In the genomic region with DNA sequence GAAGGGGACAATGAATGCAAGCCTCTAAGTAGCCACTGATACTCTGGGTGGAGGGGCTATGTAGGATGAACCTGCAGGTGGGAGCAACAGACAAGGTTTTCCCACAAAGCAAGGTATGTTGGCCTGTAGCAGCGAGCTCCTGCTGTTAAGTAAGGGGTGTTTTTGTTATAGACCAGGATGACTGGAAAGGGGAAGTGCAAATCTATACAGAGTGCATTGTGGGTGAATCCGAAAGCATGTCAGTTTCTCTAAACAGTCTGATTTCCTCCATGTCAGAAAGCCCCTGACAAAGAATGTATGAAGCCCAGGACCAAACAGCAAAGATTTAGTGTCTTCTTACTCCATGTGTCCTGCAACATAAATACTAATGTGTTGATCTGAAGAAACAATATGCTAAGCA, we compare ENCODE assay signal across 30 mouse cellular contexts. TPM values are rescaled to one million over a fixed set of nuclear protein-coding genes. Genes with fewer than 3 reads are reported as not detected.
DNase-seq lines count a peak whose midpoint lies in the region; ATAC-seq and TF ChIP-seq lines count a peak whose summit lies in the region.
"Had no signal": no experiment of that assay in that cellular context is flagged by ENCODE, and none has a peak within 500 bp of the region (broad histone marks: within the 10 kb centered on the region; RNA-seq: fewer than 3 reads in every experiment).

No protein-coding gene starts in this region.

- H3K9ac ChIP-seq in heart, adult 2 months (ENCODE audit: low read depth, low read length) = no peak overlapping the region
- H3K9ac ChIP-seq: heart, embryonic 15.5 days; hindbrain, embryonic 13.5 days; liver, embryonic 12.5 days; liver, postnatal 0 days; neural tube, embryonic 13.5 days; stomach, embryonic 15.5 days had no signal

- H3K27ac ChIP-seq in bone marrow, adult 2 months (ENCODE audit: control insufficient read depth, insufficient read depth, low read depth, low read length, poor library complexity) = peak overlapping the region; percentile 1; the same call in 1 of the 2 replicates
- no peak overlapping the region for H3K27ac ChIP-seq in gastrocnemius, adult 2 months
- no peak overlapping the region for H3K27ac ChIP-seq in heart, adult 2 months
- no peak overlapping the region for H3K27ac ChIP-seq in thymus, adult 2 months (ENCODE audit: control insufficient read depth, insufficient read depth, low read length)
- H3K27ac ChIP-seq: heart, embryonic 15.5 days; hindbrain, embryonic 13.5 days; liver, embryonic 12.5 days; neural tube, embryonic 13.5 days; stomach, embryonic 15.5 days had no signal

- no peak for TF ChIP-seq POLR2A in bone marrow, adult 2 months (IDR thresholded peaks at IDR 0.05; ENCODE audit: borderline replicate concordance, control insufficient read depth, low read depth, low read length)
- TF ChIP-seq POLR2A in heart, adult 2 months (IDR thresholded peaks at IDR 0.05; ENCODE audit: insufficient read depth, low read depth, low read length) = no peak
- TF ChIP-seq POLR2A in thymus, adult 2 months (IDR thresholded peaks at IDR 0.05; ENCODE audit: control insufficient read depth, extremely low read depth, insufficient read depth, low read length, poor library complexity) = no peak

- H3K4me1 ChIP-seq in bone marrow, adult 2 months (ENCODE audit: control insufficient read depth, insufficient read depth, low read length) = peaks cover 9% of the 10 kb centered on the region
- H3K4me1 ChIP-seq in heart, adult 2 months (ENCODE audit: control insufficient read depth, insufficient read depth, low read length) = no peaks in the 10 kb centered on the region
- H3K4me1 ChIP-seq in thymus, adult 2 months (replicated peaks; ENCODE audit: control insufficient read depth, insufficient read depth, low read length) = peaks cover 5% of the 10 kb centered on the region
- H3K4me1 ChIP-seq: heart, embryonic 15.5 days; hindbrain, embryonic 13.5 days; neural tube, embryonic 13.5 days; stomach, embryonic 15.5 days had no signal

- WGBS in bone marrow, adult 2 months = 43% methylated on average over 2 of the region's 2 CpGs
- WGBS in heart, adult 2 months = 91% methylated on average over 2 of the region's 2 CpGs
- 65% methylated on average over 2 of the region's 2 CpGs for WGBS in thymus, adult 2 months

- no peak overlapping the region for H3K4me3 ChIP-seq in bone marrow, adult 2 months (replicated peaks; ENCODE audit: control insufficient read depth, low read depth, low read length)
- no peak overlapping the region for H3K4me3 ChIP-seq in gastrocnemius, adult 2 months
- no peak overlapping the region for H3K4me3 ChIP-seq in heart, adult 2 months
- no peak overlapping the region for H3K4me3 ChIP-seq in thymus, adult 2 months (ENCODE audit: control insufficient read depth, insufficient read depth, low read length)
- H3K4me3 ChIP-seq: erythroblast, embryonic 14.5 days; heart, embryonic 15.5 days; hindbrain, embryonic 13.5 days; liver, embryonic 12.5 days; myocyte; neural tube, embryonic 13.5 days; stomach, embryonic 15.5 days had no signal

- TF ChIP-seq EP300 in heart, adult 2 months (IDR thresholded peaks at IDR 0.05; ENCODE audit: insufficient read depth, low read depth, low read length) = no peak

- no peaks in the 10 kb centered on the region for H3K79me2 ChIP-seq in heart, adult 2 months (replicated peaks; ENCODE audit: control insufficient read depth, insufficient read depth, low read length)

- peak; percentile 62 for ATAC-seq in megakaryocyte, adult 5-6 weeks (ENCODE audit: poor library complexity, severe bottlenecking)
- ATAC-seq: forebrain, embryonic 16.5 days; intestine, embryonic 16.5 days; liver, embryonic 12.5 days; liver, postnatal 0 days; lung, postnatal 0 days; midbrain, embryonic 16.5 days had no signal

- DNase-seq in spleen, postnatal 36 days (ENCODE audit: low spot score in 2 of 2) = peak; percentile 59 to 70
- no peak for DNase-seq in spleen, adult 12 weeks (ENCODE audit: low spot score)
- peak; percentile 71 for DNase-seq in splenic B cell, adult 2 months (ENCODE audit: low read depth, low spot score)
- no peak for DNase-seq in gastrocnemius, adult 2 months
- DNase-seq in heart, adult 2 months = no peak
- DNase-seq in thymus, adult 2 months = no peak
- DNase-seq: adrenal gland, postnatal 36 days; cerebellum, adult 9-10 months; cerebellum, postnatal 36 days; kidney, adult 9 months; kidney, postnatal 10 days; left cerebral cortex, postnatal 4 days; liver, postnatal 0 days; retina, postnatal 1 day; right cerebral cortex, postnatal 14 days; spleen, adult 18-20 months; thymus, postnatal 14 days had no signal

- TF ChIP-seq CTCF in bone marrow, adult 2 months (IDR thresholded peaks at IDR 0.05; ENCODE audit: control insufficient read depth, insufficient read depth, low read length) = no peak
- no peak for TF ChIP-seq CTCF in gastrocnemius, adult 2 months (IDR thresholded peaks at IDR 0.05)
- TF ChIP-seq CTCF in heart, adult 2 months (IDR thresholded peaks at IDR 0.05) = no peak
- TF ChIP-seq CTCF in thymus, adult 2 months (IDR thresholded peaks at IDR 0.05; ENCODE audit: borderline replicate concordance, control insufficient read depth, extremely low read depth, insufficient read depth, low read length, poor library complexity) = no peak

- intact Hi-C loops in gastrocnemius, adult 2 months (cut with DNase I) = no loop called here
- intact Hi-C loops in heart, adult 2 months (cut with DNase I) = no loop called here

- H3K27me3 ChIP-seq in splenic B cell, adult 2 months (ENCODE audit: control insufficient read depth, insufficient read depth, low read length, poor library complexity, severe bottlenecking) = no peaks in the 10 kb centered on the region
- H3K27me3 ChIP-seq in heart, adult 2 months (ENCODE audit: control insufficient read depth, insufficient read depth, low read length) = no peaks in the 10 kb centered on the region
- no peaks in the 10 kb centered on the region for H3K27me3 ChIP-seq in thymus, adult 2 months (ENCODE audit: control insufficient read depth, insufficient read depth, low read length)
- H3K27me3 ChIP-seq: heart, embryonic 15.5 days; hindbrain, embryonic 13.5 days; liver, embryonic 12.5 days; neural tube, embryonic 13.5 days; stomach, embryonic 15.5 days had no signal

- H3K36me3 ChIP-seq in splenic B cell, adult 2 months (ENCODE audit: control insufficient read depth, insufficient read depth, low read length, poor library complexity, severe bottlenecking) = no peaks in the 10 kb centered on the region
- no peaks in the 10 kb centered on the region for H3K36me3 ChIP-seq in heart, adult 2 months (ENCODE audit: control insufficient read depth, insufficient read depth, low read length)
- no peaks in the 10 kb centered on the region for H3K36me3 ChIP-seq in thymus, adult 2 months (ENCODE audit: control insufficient read depth, insufficient read depth, low read length)
- H3K36me3 ChIP-seq: heart, embryonic 15.5 days; stomach, embryonic 15.5 days had no signal

RNA-seq across cellular contexts. Expression of gene Dnmt3a, which starts 34.7 kb away (rescaled TPM):
- polyA plus RNA-seq in bone marrow, adult 2 months (2011; ENCODE audit: insufficient read depth, insufficient read length, low replicate concordance, missing spikeins) = 26.8 and 41.5 TPM in 2 replicates
- total RNA-seq in megakaryocyte, adult 5-6 weeks (2015) = 3.5 and 5.5 TPM in 2 replicates
- total RNA-seq in megakaryocyte, adult 5-6 weeks (2017) = 5.3 and 13.8 TPM in 2 replicates
- 10 to 100 TPM; 57.5 to 97.5 TPM for total RNA-seq in gastrocnemius, adult 2 months (2021)
- 10 to 100 TPM; 50.9 to 56.0 TPM for total RNA-seq in heart, adult 2 months (2021)
- polyA plus RNA-seq in heart, adult 2 months (2012; rRNA removed) = 13.6 and 22.4 TPM in 2 replicates
- 40.9 and 55.1 TPM in 2 replicates for polyA plus RNA-seq in thymus, adult 2 months (2012; rRNA removed)

Comparison
In these comparisons a context has a peak if more than half of its experiments do, and no peak if none do; other contexts are left out.
1. DNase-seq: peak in spleen, postnatal 36 days (2 of 2) and splenic B cell, adult 2 months (single experiment); none in spleen, adult 12 weeks (single experiment), gastrocnemius, adult 2 months (single experiment), heart, adult 2 months (0 of 2) and thymus, adult 2 months (single experiment).